Mouse (Mus musculus) cerebellum, adult 2 months (tissue): ENCODE measurements around the gene Asb8. TPM values are rescaled to one million over a fixed set of nuclear protein-coding genes. Genes with fewer than 3 reads are reported as not detected.

Experiments
- DNase-seq, 2 experiments: peaks; one replicate each; pipeline ENCODE4 v3.0.0; 2021
- H3K27ac ChIP-seq: fragments of 200-500 bp; 2 replicates; pipeline ENCODE4 v1.5.1; 2012; ENCODE audit warnings: low read length, control low read depth, inconsistent platforms; ENCODE audit not compliant: insufficient read depth
- H3K27me3 ChIP-seq: fragments of 200-500 bp; 2 replicates; pipeline ENCODE4 v1.6.1; 2012; ENCODE audit warnings: inconsistent platforms, mild to moderate bottlenecking, low read length, moderate library complexity; ENCODE audit not compliant: control insufficient read depth, insufficient read depth
- H3K4me1 ChIP-seq: fragments of 200-500 bp; 2 replicates; pipeline ENCODE4 v1.6.1; 2011; ENCODE audit warnings: low read length; ENCODE audit not compliant: control insufficient read depth, insufficient read depth
- H3K4me3 ChIP-seq: fragments of 200-500 bp; replicated peaks from 2 replicates; pipeline ENCODE3; 2011; ENCODE audit warnings: mild to moderate bottlenecking, low read depth, low read length, control low read depth; ENCODE audit not compliant: insufficient read depth
- CTCF ChIP-seq: fragments of 200-500 bp; IDR thresholded peaks from 2 replicates; pipeline ENCODE4 v1.5.1; 2011; ENCODE audit warnings: low read depth, mild to moderate bottlenecking, control low read depth, low read length, moderate library complexity, borderline replicate concordance; ENCODE audit not compliant: insufficient read depth
- POLR2A ChIP-seq: fragments of 200-500 bp; IDR thresholded peaks from 2 replicates; pipeline ENCODE4 v1.6.1; 2011; ENCODE audit warnings: low read length, control low read depth, borderline replicate concordance; ENCODE audit not compliant: insufficient read depth
- WGBS: fragments of 180-500 bp; shearing (Covaris S2); methylation state at CpG from one replicate; pipeline ENCODE4 v1.1.7; 2018; 5-methylcytosine and 5-hydroxymethylcytosine counted together
- polyA plus RNA-seq: library from polyadenylated mRNA; depleted of rRNA; stranded (reverse); fragments of >200 nt; gene quantifications from 2 replicates; pipeline ENCODE4 v1.2.3, GENCODE M21; 2012

Asb8 gene
- polyA plus RNA-seq, 1 experiment: 88.3 TPM

DNA sequence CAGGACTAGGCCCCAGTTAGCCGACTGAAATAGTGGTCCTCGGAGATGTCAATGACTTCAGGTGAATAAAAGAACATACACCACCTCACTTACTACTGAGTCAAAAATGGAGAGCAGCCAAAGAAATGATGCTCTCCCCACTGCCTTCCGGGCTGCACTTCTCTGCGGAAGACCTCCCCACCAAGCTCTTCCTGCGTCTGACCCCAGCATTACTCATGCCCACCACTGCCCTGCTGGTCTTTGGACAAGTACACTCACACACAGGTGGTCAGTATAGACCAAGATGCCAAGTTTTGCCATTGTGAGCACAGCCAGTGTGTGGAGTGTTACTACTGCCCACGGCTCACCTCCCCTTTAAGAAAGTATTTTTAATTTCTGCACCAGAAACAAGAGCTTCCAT lies 63.0 kb downstream of the Asb8 start:
- DNase-seq: no peak
- Histone ChIP-seq H3K4me3 (no peak overlapping the region), H3K27me3 (no peaks in the 10 kb centered on the region), H3K4me1 (no peaks in the 10 kb centered on the region; the same call in 1 of the 2 replicates), H3K27ac (no peak overlapping the region)
- WGBS: 87% methylated on average over 6 of the region's 6 CpGs
- TF ChIP-seq CTCF (no peak), POLR2A (no peak)

GRCm38 (mm10) chr15:98098519-98098918 lies 66.9 kb downstream of the Asb8 start:
- Histone ChIP-seq H3K4me1 (no peaks in the 10 kb centered on the region), H3K27ac (no peak overlapping the region), H3K27me3 (no peaks in the 10 kb centered on the region), H3K4me3 (no peak overlapping the region)
- DNase-seq: no peak
- 87% methylated on average over 9 of the region's 9 CpGs for WGBS
- no peak for TF ChIP-seq CTCF
- TF ChIP-seq POLR2A: no peak

DNA sequence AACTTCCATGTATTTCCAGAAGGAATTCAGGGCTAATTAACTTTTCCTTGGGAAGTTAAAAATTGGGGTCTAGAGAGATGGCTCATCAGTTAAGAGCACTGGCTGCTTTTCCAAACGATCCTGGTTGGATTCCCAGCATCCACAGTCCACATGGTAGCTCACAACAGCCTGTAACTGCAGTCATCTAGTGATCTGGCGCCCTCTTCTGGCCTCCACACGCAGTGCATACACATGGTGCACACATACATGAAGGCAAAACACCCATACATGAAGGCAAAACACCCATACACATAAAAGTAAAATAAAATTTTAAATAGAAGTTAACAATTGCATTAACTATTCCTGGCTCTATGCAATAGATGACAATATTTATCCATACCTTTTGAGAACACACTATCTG lies 68.5 kb downstream of the Asb8 start:
- H3K27me3 ChIP-seq: no peaks in the 10 kb centered on the region
- TF ChIP-seq CTCF: peak; percentile 18; the same call in 1 of the 2 replicates
- TF ChIP-seq POLR2A: no peak
- H3K4me3 ChIP-seq: no peak overlapping the region
- no peak overlapping the region for H3K27ac ChIP-seq
- DNase-seq: no peak
- 48% methylated on average over 3 of the region's 3 CpGs for WGBS
- H3K4me1 ChIP-seq: no peaks in the 10 kb centered on the region

DNA sequence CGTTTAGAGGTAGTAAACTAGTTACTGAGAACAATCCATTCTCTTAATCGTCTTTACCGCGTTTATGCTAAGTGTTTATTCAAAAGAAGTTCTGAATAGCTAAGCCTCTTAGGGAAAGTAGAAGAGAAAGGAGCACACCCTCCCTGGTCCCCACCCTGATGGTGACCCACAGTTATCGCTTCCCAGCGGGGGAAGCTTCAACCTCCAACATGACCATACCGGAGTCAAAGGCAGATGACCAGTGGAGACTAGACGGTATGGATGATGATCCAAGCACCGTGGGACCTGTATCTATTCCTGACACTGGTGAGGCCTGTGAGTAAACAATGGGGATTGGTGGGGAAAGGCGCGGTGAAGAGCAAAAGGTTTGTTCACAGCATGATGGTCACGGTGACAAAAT lies 70.5 kb downstream of the Asb8 start:
- no peak overlapping the region for H3K4me3 ChIP-seq
- no peak for DNase-seq
- WGBS: 89% methylated on average over 12 of the region's 12 CpGs
- no peaks in the 10 kb centered on the region for H3K27me3 ChIP-seq
- no peak overlapping the region for H3K27ac ChIP-seq
- no peaks in the 10 kb centered on the region for H3K4me1 ChIP-seq
- TF ChIP-seq CTCF (no peak), POLR2A (no peak)

DNA sequence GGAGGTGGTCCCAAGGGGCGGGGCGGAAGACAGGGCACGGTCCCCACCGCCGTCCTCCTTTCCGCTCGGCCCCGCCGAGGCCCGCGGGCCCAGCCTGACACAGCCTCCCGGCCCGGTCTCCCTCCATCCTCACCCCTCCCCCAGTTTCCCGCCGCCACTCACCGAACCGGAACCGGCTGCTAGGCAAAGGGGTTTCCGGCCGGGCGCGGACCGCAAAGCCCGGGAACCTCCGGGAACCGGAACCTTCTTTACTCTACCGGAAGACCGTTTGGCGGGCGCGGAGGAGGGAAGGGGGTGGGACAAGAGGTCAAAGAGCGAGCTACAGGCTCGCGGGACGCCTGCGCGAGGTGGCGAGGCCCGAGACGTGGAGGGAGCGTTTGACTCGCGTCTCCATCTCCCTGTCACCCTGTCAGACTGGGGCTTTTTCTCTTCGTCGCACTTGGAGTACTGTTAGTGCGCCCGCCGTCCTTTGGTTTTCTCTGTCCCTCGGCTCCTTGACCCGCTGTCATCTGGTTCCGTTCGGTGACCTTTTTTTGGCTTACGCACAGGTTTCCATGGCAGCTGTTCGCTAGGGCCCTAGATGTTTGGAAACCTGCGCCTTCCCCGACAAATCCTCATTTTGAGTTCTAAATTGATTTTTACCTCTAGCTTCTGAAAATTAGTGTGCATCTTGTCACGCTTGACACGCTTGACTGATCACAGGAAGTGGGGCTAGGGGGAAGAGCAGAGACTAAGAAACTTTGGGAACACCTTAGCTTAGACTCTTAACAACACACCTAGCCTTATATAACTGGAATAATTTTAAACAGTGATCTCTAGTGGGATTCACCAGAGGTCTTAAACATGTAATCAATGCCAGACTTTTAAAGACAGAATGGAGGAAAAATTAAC lies 72.1 kb downstream of the Asb8 start, which contains the start of gene Senp1:
Senp1 (minus strand) TSS at position 624 of the 891 bp plus-strand sequence.
- WGBS: under 1% methylated on average over 58 of the region's 58 CpGs
- no peaks in the 10 kb centered on the region for H3K4me1 ChIP-seq
- peak within 1 kb of the TSS; percentile 82 for H3K27ac ChIP-seq
- no peaks in the 10 kb centered on the region for H3K27me3 ChIP-seq
- TF ChIP-seq POLR2A (peak; percentile 72; the same call in 1 of the 2 replicates), CTCF (no peak)
- DNase-seq: peak; percentile 92 to 95
- peak within 1 kb of the TSS; percentile 63 for H3K4me3 ChIP-seq

DNA sequence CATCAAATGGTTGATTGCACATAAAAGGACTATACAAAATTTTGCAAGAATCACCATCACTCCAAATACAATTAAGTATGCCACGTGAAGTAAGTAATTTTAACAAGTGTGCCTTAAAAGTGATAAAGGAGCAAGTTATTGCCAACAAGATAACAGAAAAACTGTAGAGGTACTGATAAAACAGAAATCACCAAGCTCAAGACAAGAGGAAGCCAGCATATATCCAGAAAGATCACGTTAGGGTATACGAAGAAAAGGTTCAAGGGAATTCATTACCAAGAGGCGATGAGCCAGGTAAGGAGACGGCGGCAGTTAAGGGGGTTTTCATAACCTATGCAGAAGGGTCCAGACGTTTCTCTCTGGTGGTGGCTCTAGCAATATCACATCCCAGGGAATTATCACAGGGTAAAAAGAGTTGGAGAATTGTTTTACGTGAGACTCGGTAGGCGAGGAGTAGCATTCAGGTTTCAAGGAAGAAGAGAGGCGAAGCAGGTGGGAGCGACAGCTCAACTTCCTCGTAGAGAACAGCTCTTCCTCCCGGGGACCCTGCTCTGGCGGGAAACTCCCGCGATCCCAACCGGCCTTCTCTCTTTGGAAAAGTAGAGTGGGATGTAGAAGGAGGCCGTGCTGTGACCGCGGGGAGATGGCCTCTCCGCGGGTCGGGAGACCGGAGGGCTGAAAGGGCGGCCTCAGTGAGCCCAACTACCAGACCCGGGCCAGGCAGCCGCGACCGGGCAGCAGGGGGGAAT lies 72.9 kb downstream of the Asb8 start, which contains the start of gene Pfkm:
Pfkm (plus strand) TSS at position 218 of the 749 bp plus-strand sequence.
- TF ChIP-seq CTCF (no peak), POLR2A (no peak)
- DNase-seq: no peak
- Histone ChIP-seq H3K4me1 (no peaks in the 10 kb centered on the region), H3K27me3 (no peaks in the 10 kb centered on the region), H3K27ac (peak within 1 kb of the TSS; percentile 82), H3K4me3 (peak within 1 kb of the TSS; percentile 63)
- under 1% methylated on average over 30 of the region's 30 CpGs for WGBS

- TF ChIP-seq CTCF (no peak), POLR2A (no peak)
- Histone ChIP-seq H3K27me3 (no peaks in the 10 kb centered on the region), H3K27ac (no peak overlapping the region), H3K4me1 (no peaks in the 10 kb centered on the region), H3K4me3 (peak overlapping the region; percentile 16)
- DNase-seq: no peak
- WGBS: 20% methylated on average over 4 of the region's 4 CpGs
Observed at GRCm38 (mm10) chr15:98091841-98092240, 73.6 kb downstream of the Asb8 start.
